Mouse (Mus musculus) E14TG2a.4 (cell line): ENCODE measurements around the gene Grm5.

Source experiments
- H3K27me3 ChIP-seq: 2 replicates; pipeline ENCODE4 v1.6.1; 2014; ENCODE audit warnings: low read length, control low read depth; ENCODE audit not compliant: insufficient read depth
- H3K36me3 ChIP-seq: 2 replicates; pipeline ENCODE4 v1.6.1; 2014; ENCODE audit warnings: low read length, control low read depth; ENCODE audit not compliant: insufficient read depth
- H3K4me1 ChIP-seq: replicated peaks from 2 replicates; pipeline ENCODE4 v1.6.1; 2014; ENCODE audit warnings: low read depth, low read length, control low read depth
- H3K4me3 ChIP-seq: replicated peaks from 2 replicates; pipeline ENCODE4 v1.5.1; 2014; ENCODE audit warnings: mild to moderate bottlenecking, low read length
- H3K9me3 ChIP-seq: 2 replicates; pipeline ENCODE4 v1.6.1; 2014; ENCODE audit warnings: low read length, control low read depth
- CTCF ChIP-seq: conservative IDR thresholded peaks from 2 replicates; pipeline ENCODE4 v1.5.1; 2014; ENCODE audit warnings: low read length
- NANOG ChIP-seq: IDR thresholded peaks from 2 replicates; pipeline ENCODE4 v1.6.1; 2014; ENCODE audit warnings: borderline replicate concordance, low read length, mixed read lengths
- POU5F1 ChIP-seq: IDR thresholded peaks from 2 replicates; pipeline ENCODE4 v1.6.1; 2014; ENCODE audit warnings: low read length, borderline replicate concordance

The Grm5 gene

DNA sequence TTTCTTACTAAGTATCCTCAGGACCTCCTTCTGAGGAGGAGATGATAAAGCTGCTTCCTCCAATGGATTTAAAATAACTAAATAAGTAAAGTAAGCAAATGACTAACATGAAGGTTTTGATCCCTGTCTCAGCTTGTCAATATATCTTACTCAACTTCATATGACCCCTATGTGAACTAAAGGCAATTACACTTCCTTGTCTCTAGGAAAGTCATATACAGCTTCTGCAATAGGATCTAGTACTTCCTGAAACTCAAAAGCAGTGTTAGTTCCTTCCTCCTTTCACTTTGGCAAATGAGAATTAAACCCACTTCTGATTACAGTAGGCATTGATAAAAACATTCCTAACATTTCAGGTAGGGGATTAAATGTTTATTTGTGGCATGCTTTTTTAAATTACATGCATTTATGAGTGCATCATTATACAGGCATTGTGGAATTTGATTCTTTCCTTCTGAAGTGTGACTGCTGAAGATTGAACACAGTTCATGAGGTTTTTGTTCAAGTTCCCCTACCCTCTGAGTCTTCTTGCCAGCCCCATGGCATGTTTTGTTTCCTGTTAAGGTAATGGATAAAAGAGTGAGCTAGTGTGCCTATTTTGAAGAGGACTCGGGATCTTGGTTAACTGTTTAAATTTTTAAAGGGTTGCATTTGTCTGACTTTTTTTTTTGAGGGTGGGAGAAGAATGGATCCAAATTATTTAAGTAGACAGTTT, 470.4 kb downstream of the Grm5 start:
- Histone ChIP-seq H3K4me1 (no peaks in the 10 kb centered on the region), H3K9me3 (no peaks in the 10 kb centered on the region), H3K36me3 (no peaks in the 10 kb centered on the region), H3K4me3 (no peak overlapping the region), H3K27me3 (peaks cover 11% of the 10 kb centered on the region)
- no peak for TF ChIP-seq POU5F1
- no peak for TF ChIP-seq CTCF
- no peak for TF ChIP-seq NANOG

DNA sequence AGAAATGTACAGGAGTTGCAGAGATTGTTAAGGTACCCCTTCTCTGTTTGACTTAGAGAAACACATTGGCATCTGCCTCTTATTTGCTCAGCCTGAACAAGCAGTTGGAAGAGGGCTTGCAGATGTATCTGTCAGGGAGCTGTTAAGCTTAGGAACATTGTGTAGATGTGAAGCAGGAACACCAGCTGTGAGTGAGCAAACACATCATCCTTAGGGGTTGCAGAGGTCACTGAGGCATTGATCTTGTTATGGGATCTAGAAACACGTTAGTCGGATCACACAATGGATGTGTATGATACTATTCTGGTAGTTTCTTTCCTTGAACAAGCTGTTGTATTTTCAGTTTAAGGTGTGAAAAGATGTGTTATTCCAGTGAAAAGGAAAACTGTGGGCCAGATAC, 472.5 kb downstream of the Grm5 start:
- no peaks in the 10 kb centered on the region for H3K9me3 ChIP-seq
- peaks cover 4% of the 10 kb centered on the region for H3K27me3 ChIP-seq
- no peaks in the 10 kb centered on the region for H3K4me1 ChIP-seq
- TF ChIP-seq CTCF: no peak
- no peak for TF ChIP-seq POU5F1
- no peak for TF ChIP-seq NANOG
- H3K4me3 ChIP-seq: no peak overlapping the region
- no peaks in the 10 kb centered on the region for H3K36me3 ChIP-seq

DNA sequence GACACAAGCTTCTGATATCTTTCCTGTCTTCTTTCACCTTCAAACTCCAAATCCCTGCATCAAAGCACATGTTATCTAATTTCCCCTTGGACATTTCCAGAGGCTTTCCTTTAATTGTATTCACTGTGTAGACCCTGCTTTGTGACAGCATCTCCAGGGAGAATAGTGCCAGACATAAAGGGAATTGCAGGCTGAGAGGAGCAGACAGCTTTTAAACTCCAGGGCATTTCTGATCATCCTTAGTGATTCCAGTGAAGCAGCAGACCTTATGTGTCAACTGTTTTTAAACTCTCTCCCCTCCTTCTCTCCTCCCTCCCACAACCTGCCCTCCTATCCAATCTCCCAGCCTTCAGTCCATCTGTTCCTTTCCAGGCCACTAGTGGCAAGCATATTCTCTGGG, 507.1 kb downstream of the Grm5 start:
- no peaks in the 10 kb centered on the region for H3K27me3 ChIP-seq
- H3K9me3 ChIP-seq: peaks cover 16% of the 10 kb centered on the region
- H3K36me3 ChIP-seq: no peaks in the 10 kb centered on the region
- no peaks in the 10 kb centered on the region for H3K4me1 ChIP-seq
- no peak for TF ChIP-seq NANOG
- no peak for TF ChIP-seq POU5F1
- TF ChIP-seq CTCF: no peak
- H3K4me3 ChIP-seq: no peak overlapping the region

DNA sequence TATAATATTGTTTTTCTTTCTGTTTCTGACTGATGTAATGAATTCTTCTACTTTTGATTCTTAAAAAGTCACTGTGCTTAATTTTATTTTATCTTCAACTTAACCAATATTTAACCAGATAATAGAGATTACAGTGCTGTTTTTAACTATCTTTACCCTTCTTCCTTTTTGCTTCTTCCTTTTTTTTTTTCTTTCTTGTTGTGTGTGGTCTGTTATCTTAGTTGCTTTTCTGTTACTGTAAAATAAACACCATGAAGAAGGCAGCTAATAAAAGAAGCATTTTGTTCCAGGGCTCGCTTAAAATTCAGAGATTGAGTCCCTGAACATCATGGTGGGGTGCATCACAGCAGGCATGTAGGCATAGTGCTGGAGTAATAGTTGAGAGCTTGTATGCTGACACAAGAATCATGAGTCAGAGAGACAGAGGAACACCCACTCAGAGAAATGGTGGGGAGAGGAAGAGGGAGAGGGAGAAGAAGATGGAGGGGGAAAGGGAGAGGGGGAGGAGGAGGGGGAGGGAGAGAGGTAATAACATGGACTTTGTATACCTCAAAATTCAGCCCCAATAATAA, 512.7 kb downstream of the Grm5 start:
- no peaks in the 10 kb centered on the region for H3K9me3 ChIP-seq
- H3K36me3 ChIP-seq: no peaks in the 10 kb centered on the region

DNA sequence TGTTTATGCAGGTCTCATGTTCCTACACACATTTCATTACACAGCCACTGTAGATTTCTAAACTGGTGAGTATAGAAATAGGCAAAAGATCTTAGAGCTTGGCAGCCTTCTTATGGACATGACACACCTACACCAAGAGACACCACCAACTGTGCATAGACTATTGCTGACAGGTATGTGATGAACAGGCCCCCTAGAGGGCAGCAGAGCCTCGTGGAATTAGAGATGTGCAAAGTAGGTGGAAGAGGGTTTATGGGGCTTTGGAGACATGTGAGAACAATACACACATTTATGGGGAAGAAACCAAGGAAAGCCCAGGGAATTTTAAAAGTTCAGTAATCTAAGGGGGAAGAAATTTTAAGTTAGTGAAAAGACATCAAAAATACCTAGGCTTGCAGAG, 513.7 kb downstream of the Grm5 start:
- Histone ChIP-seq H3K4me1 (no peaks in the 10 kb centered on the region), H3K27me3 (no peaks in the 10 kb centered on the region), H3K36me3 (no peaks in the 10 kb centered on the region), H3K9me3 (no peaks in the 10 kb centered on the region), H3K4me3 (no peak overlapping the region)
- TF ChIP-seq NANOG (no peak), CTCF (peak; percentile 40)

More for the DNA sequence above, 512.7 kb downstream of the Grm5 start:
- Histone ChIP-seq H3K4me3 (no peak overlapping the region), H3K27me3 (no peaks in the 10 kb centered on the region), H3K4me1 (no peaks in the 10 kb centered on the region)
- no peak for TF ChIP-seq CTCF

DNA sequence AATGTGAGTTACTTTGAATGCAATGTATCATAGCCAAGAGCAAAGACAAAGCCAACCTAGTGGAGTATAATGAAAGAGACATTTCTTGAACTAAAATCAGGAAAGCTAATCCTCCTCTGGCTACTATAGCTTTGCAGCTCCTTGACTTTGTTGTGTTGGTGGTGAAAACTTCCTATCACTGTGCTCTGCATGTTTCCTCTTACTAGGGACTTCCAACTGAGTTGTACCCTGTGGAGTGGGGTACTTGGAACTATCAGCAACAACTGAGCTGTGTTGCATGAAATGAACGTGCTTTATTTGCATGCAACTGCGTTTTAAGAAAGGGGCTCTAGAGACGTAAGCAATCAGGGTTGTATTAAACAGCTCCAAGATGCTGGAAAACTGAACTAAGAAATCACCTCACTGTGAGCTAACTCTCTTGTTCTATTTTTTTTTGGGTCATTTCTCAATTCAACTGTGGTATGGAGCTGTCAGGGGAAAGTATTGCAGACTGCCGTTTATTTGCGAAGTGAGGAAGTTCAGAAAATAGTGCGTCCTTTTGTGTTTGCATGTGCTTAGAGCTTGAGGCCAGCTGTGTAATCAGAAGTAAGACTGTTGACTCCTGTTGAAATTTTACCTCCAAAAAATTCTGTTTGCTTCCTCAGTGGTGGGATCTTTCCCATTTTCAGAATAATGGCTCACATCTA, 532.9 kb downstream of the Grm5 start:
- Histone ChIP-seq H3K9me3 (no peaks in the 10 kb centered on the region), H3K4me1 (no peaks in the 10 kb centered on the region), H3K27me3 (no peaks in the 10 kb centered on the region), H3K4me3 (no peak overlapping the region), H3K36me3 (no peaks in the 10 kb centered on the region)
- no peak for TF ChIP-seq CTCF
- no peak for TF ChIP-seq NANOG
- TF ChIP-seq POU5F1: no peak

DNA sequence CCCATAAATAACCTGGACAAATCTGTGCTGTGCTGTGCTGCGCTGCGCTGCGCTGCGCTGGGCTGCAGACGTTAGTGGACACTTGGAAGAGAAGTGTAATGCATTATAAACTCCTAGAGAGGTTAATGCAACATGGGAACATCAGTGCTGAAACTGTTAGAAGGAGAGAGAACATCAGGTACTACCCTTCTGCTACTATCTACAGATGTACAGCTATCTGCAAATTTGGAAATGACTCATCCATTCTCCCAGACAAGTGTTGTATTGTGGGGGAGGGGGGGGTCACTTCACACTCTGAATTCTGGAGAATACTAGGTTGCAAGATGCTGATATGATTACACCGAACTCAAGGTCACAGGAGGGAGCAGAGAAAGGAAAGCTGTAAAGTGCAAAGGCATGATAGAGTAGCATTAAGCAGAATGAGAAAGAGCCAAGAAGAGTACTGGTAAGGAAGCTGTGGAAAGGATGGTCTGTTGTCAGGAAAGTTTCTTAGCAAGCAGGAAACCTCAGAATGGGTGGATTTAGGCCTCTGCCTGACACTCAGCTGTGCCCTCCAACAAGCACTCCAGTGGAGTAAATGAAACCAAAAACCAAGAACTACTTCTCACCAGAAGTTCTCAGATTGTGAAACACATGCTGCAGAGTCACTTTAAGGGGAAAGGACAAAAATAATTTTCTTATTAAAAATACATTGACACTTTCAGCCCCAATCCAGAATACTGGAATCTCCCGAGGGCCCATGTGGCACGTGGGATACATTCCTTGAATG, 544.3 kb downstream of the Grm5 start:
- Histone ChIP-seq H3K4me3 (no peak overlapping the region), H3K9me3 (0 out of 2 replicates have a peak, but pooled peaks cover 3% of the 10 kb centered on the region), H3K4me1 (peaks cover 4% of the 10 kb centered on the region; the same call in 1 of the 2 replicates), H3K36me3 (no peaks in the 10 kb centered on the region), H3K27me3 (peaks cover 39% of the 10 kb centered on the region)
- TF ChIP-seq NANOG (no peak), CTCF (no peak), POU5F1 (no peak)
